Mouse (Mus musculus): ENCODE results near the gene Grm4. TPM values are rescaled to one million over a fixed set of nuclear protein-coding genes. Genes with fewer than 3 reads are reported as not detected.

Gene Grm4
- total RNA-seq, 1 experiment from 2014 or later = 0.05 TPM

DNA sequence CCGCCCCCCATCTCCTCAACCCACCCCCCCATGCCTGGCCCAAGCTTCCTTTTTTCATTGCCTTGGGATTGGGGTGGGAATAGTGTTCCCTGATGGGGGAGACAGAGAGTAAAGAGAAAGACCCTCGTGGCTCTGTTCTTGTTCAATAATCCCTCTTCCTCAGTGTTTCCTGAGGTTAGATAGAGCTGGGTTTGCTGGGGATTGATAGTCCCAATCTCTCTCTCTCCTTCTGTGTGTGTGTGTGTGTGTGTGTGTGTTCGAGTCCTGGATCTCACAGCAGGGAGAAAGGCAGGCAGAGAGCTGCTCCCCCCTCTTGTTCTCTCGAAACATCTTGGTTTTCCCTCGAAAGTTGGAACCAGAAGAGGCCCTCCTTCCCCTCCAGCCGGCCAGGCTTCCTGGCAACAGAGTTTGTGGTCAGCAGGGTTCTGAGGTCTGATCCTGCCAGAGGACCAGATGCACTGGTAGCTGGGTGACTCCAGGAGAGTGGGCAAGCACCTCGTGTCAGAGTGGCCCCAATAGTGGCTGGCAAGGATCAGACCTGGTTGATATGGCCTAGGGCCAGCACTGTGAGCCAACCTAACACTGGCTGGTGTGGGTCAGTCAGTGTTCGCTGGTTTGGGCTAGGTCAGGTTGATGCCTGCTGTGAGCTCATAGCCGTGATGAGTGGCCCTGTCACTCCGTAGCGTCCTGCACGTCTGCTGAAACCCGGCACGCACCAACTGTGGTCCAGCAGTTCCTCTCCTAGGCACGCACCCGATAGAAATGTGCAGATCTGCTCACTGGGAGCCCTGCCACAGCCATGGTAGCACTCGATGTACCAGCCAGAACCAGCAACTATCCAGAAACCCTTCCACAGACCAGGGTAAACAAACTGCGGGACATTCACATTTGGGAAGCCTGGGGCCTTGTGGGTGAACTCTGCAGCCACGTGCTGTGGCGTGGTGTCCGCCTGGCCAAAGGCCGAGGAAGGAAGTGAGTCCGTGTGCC is 31.3 kb upstream of the Grm4 start:
- ATAC-seq (replicated peaks; ENCODE audit: low read depth, poor library complexity, severe bottlenecking) = peak; percentile 24

DNA sequence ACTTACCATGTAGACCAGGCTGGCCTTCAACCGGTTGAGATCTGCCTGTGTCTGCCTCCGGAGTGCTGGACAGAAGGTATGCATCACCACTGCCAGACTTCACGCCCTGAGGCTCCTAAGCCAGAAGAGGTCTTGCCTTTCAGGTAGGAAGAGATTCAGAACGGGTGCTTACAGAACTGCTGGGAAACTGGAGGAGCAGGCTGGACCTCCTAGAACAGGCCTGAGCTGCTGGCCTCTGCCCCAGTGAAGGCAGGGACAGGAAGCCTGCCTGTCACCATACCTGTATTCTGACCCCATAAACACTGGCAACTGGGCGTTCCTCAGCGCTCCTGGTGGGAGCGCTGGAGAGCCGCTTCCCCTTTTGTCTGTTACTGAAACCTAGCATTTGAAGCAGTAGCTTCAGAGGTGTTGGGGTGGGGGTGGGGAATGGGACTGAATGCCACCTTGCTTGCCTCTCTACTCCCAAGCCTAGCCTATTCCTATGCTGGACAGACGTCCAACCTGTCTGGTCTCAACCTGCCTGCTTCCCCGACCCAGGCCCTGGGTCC is 30.3 kb upstream of the Grm4 start:
- no peak for ATAC-seq (replicated peaks; ENCODE audit: low read depth, poor library complexity, severe bottlenecking)

DNA sequence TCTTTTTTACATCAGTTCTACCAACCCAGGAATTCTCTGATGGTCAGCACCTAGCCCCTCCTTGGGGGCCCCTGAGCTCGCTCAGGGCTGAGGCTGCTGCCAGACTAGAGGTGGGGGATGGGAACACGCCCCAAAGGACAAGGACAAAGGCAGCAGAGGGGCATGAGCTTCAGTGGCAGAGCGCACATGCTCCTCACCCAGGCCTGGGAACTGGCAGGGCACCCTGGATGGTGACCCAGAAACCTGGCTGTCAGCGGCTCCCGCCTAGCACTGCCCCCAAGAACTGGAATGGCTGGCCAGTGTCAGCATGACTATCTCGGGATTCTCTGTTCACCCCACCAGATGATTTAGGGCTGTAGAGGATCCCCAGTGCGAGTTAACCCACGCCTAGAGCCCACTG is 28.0 kb upstream of the Grm4 start:
- ATAC-seq (replicated peaks; ENCODE audit: low read depth, poor library complexity, severe bottlenecking) = no peak

DNA sequence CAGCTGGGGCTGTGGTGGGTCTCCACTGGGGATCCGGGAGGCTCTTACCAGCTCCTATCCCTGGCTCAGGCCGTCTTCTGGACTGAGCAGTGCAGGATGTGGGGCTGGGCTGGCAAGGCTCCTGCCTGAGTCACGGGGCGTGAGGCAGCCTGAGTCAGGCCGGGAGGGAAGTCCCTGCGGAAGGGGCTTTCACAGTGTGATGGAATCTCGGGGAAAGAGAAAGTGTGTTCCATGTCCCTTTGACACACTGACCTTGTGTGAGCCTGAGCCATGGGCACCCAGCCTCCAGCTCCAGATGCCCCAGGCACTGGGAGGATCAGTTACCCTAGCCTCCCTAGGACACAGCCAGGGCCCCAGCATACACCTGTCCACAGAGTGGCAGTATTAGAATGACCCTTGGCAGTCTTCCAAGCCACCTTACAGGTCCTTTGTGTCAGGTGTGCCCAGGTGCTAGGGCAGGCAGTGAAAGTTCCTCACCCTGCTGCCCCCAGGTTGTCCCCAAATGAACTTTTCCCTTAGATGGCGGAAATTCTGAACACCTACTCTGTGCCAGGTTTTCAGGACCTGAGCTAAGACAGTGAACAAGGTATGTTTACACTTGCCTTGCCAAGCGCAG is 26.2 kb upstream of the Grm4 start:
- ATAC-seq (replicated peaks; ENCODE audit: low read depth, poor library complexity, severe bottlenecking) = peak; percentile 59; the same call in 1 of the 2 replicates

DNA sequence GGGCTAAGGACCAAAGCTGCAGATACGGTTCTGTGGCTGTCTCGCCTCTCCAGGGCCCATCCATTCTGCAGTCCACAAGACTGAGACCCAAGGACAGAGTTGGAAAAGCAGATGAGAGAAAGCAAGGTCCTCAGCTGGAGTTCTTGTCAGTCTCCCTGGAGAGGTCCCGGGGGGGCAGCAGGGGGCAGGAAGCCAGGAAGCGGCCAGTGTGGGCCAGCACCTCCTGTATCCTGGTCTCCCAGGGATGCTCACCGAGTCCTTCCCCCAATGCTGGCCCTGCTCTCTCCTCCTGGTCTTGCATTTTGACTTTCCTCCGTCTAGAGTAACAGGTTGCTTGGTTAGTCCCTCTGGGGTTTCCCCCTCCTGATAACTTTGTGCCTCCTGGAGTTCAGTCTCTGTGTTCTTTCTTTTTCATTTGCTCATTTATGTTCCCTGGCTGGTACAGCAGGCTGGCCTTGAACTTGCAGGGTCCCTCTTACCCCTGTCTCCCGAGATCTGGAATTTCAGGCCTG is 25.4 kb upstream of the Grm4 start:
- ATAC-seq (replicated peaks; ENCODE audit: low read depth, poor library complexity, severe bottlenecking) = no peak

DNA sequence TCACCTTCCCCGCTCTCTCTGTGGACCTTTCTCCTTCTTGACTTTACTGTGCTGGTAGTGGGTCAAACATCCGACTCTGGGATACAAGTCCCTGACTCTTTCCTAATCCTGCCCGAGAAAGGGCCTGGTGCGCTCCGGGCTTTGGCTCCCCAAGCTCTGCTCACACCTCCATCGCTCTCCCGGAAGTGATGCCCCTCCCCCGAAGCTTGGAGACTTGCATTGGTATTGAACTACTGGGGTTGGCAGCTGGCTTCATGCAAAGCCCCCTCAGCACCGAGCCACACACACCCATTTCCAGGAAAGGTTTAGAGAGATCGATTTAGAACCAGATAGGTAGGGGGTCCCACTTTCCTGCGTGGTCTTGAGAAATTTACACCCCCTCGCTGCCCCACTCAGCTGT is 24.8 kb upstream of the Grm4 start:
- no peak for ATAC-seq (replicated peaks; ENCODE audit: low read depth, poor library complexity, severe bottlenecking)

DNA sequence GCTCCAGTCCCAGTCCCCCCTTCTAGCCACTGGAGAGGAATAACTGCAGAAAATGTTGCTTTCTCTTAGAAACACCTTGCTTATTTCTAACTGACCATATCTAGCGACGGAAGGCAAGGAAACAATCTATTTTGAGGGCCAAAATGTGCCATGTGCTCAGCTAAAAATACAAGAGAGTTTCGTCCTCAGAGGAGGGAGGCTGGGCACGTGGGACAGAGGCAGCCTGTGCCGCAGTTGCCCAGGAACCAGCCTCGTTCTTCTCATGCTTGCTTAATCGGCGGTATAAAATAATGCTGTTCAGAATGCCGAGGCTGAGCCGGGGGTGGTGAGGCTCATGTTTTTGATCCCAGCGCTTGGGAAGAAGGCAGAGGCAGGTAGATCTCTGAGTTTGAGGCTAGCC is 23.3 kb upstream of the Grm4 start:
- no peak for ATAC-seq (replicated peaks; ENCODE audit: low read depth, poor library complexity, severe bottlenecking)

DNA sequence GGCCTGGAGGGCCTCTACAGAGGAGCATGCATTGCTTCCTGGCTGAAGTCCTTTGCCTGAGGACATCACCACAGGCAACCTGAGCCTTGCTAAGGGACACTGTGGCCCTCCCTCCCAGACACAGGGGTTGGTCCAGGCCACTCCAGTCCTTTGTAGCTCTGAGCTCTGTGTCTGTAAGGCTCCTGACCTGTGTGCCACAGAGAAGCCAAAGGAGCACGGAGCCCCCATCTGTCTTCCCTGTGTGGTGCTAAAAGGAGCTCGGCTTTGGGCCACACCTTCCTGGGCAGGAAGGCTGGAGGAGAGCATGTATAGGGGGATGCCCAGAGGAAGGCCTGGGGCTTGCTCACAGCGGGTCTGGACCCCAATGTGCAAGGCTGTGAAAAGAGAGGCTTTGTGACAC is 20.8 kb upstream of the Grm4 start:
- ATAC-seq (replicated peaks; ENCODE audit: low read depth, poor library complexity, severe bottlenecking) = no peak

DNA sequence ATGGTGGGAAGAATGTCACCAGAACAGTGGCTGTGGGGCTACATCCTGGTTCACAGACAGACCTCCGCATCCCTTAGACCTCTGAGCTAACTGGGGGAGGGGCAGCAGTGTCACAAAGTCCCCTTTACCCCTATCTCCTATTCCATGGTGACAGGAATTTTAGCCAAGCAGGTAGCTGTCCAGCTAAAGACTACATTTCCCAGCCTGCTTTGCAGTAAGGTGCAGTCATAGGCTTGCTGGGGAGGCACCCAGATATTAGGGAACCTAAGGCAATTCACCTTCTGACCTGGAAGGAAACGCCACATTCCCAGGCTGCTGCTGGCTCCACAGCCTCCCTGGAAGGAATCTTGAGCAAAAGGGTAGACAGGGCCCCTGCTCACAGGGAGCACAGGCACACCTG is 20.1 kb upstream of the Grm4 start:
- no peak for ATAC-seq (replicated peaks; ENCODE audit: low read depth, poor library complexity, severe bottlenecking)

DNA sequence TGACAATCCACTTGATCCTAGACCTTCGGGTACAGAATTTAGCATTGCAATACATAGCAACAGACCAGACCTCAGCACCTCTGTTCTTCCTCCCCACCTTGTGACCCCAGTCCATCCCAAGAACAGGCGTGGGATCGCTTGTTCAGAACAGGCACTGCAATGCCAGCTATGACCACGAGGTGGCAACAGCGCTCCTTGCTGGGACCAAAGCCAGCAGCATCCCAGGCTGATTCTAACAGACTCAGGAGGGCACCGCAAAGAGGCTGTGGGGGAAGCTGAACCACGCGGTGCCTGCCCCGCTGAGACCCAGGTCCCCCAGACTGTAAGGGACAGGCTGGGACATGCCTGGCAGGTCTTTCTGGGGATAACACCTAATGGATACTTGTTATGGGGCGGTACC is 13.5 kb upstream of the Grm4 start:
- ATAC-seq (replicated peaks; ENCODE audit: low read depth, poor library complexity, severe bottlenecking) = peak; percentile 96

DNA sequence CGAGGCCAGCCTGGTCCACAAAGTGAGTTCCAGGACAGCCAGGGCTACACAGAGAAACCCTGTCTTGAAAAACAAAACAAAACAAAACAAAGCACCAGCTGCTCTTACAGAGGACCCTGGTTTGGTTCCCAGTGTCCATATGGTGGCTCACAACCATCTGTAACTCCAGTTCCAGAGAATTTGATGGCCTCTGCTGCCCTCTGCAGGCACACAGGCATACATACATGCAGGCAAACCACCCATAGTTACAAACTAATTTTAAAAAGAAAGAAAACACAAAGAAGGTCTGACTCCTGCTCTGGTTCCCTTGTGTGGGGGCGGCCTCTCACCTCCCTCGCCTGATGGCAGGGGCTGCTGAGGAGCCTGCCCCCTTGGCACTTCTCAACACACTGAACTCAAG is 12.2 kb upstream of the Grm4 start:
- ATAC-seq (replicated peaks; ENCODE audit: low read depth, poor library complexity, severe bottlenecking) = no peak

DNA sequence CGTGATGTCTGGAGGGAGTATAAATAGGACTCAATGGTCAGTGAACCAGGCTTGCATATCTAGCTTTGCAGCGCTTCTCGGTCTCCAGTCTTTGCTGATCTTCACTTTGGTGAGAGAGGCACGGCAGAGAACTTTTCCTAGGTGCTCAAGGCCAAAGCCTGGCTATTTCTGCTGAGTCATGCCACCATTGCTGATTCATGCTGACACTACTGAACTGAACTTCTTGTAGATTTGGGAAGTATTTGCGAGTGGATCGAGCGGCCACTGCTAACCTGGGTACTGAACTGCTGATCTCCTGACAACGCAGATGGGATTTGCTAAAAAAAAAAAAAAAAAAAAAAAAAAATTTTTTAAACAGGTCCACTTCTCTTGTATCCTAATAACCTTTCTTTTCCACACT is 10.9 kb upstream of the Grm4 start:
- no peak for ATAC-seq (replicated peaks; ENCODE audit: low read depth, poor library complexity, severe bottlenecking)

DNA sequence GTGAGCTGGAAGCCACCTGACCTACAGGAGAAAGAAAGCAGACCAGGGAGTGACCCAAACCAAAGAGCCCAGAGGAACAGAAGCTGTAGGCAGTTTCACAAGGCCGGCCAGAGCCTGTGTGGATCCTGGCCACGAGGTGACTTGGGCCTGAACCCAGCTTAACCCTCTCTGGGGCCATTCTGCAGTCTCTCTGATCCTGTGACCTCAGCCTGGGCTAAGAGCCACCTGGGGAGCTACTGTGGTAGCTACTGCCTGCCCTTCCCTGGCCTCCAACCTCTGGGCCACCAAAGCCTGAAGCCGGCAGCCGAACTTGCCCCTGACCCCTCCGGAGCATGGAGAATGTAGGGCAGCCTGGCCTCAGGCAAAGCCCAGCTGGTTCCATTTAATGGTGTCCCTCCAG is 7.6 kb upstream of the Grm4 start:
- ATAC-seq (replicated peaks; ENCODE audit: low read depth, poor library complexity, severe bottlenecking) = no peak

DNA sequence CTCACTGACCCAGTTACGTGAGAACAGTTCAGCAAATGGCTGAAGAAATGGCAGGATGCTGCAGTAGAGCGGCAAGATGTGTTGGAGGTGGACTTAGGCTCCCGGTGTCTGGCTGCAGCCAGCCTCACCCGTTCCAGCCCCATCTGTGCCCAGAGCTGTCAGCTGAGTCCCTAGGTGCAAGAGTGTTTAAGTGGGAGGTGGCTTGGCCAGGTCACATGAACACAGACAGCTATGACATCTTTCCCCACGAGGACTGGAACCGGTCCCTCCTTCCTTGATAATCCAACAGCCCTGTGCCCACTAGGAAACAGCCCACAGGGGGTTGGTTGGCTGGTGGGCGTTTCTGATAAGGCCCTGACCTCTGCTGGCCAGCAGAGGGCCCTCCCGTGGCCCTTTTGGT is 6.8 kb upstream of the Grm4 start:
- no peak for ATAC-seq (replicated peaks; ENCODE audit: low read depth, poor library complexity, severe bottlenecking)

DNA sequence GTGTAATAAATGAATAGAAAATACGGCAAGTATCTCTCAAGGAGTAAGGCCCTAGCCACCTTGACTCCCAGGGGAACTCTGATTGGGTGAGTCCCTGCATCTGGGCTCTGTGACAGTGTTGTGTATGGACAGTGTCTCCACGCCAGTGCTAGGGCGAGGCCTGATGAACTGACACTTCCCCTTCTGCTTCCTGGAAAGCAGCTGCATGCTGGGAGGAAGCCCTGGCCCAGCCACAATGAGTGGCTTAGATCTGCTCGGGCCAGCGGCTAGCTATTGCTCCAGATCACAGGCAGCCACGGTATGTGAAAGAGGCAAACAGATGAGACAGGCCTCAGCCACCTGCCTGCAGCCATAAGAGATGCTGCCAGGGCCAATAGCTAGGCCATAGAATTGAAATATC is 6.0 kb upstream of the Grm4 start:
- peak; percentile 81 for ATAC-seq (replicated peaks; ENCODE audit: low read depth, poor library complexity, severe bottlenecking)

DNA sequence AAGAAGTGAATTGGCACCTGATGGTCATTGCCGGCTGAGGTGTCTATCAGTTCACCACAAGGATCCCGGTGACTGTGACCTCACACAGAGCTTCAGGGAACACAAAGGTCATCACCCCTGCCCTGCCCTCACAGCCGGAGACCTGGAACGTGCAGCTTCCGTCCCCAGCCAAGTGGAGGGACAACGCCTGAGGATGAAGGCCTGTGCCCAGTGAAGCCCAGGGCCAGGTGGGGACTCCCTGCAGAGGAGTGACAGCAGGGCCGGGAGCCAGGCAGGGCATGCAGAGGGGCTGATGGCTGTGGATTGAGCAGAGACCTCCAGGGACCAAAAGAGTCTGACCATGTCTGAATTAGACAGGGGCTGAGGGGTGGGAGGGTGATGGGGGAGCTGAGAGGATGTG is 1.9 kb upstream of the Grm4 start:
- no peak for ATAC-seq (replicated peaks; ENCODE audit: low read depth, poor library complexity, severe bottlenecking)

DNA sequence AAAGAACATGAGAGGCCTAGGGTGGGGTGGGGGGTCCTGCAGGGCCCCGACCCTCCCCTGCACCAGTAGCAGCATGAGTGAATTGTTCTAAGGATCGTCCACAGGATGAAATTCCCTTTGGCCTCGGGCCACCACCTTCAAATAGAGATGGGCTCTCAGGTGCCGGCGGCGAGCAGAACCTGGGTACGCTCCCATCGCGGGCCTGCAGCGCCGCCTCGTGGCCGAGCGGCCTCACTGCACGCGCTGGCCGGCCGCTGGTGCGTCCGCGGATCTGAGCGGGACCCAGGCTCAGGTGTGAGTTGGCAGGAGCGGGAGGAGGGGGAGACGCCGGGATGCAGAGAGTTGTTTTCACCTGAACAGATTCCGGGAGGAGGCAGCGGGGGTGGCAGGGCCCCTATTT is 646 bp downstream of the Grm4 start:
- peak; percentile 70 for ATAC-seq (replicated peaks; ENCODE audit: low read depth, poor library complexity, severe bottlenecking)

DNA sequence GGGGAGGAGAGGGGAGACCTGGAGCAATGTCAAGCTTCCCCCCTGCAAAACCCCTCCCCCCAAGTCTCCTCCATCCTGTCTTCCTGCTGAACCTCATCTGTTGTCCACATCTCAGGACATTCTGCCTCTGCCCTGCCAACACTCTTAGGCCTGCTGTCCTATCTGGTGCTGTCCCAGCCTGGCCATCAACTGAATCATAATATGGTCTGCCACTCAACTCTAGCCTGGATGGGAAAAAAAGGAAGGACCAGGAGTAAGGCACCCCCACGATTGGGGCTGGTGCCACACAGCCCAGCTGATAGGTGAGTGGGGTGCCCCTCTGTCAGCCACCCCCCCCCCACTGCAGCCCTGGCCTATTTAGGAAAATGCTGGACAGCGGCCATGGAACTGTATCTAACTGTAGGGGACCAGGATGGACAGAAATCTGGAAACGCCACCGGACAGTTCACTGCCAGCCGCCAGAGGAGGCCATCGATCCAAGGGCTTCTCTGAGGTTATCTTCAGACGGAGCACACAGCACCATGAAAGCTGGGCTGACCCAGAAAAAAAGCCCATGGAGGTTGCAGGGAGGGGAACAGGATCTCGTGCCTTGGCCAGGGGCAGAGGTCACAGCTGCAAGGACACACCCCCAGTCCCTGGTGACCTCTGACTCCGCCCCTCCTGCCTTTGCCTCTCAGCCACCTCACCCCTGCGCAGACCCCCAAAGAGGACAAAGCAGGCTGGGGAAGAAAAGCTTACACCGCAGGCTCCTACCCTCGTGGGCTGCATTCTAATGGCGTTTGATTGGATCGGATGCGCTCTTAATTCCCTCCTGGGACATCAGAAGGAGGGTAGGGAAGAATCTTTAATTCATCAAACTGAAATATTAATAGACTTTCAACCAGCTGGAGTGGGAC is 2.3 kb downstream of the Grm4 start:
- ATAC-seq (replicated peaks; ENCODE audit: low read depth, poor library complexity, severe bottlenecking) = no peak

DNA sequence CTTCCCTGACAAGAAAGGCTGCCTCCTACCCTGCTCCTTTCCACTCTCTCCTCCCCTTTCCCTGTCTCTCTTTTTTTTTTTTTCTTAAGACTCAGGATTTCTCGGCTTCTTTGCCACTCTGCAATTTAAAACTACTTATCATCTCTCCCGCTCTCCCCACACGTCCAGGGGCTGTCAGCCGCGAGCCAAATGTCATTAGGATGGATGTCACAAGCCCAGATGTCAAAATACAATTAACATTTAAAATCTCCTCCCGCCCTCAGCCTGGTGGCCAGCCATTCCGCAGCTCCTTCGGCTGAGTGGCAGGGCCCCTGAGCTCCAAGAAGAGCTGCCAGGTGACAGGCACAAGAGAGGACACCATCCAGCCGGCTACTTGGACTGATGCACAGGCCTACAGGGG is 2.9 kb downstream of the Grm4 start:
- no peak for ATAC-seq (replicated peaks; ENCODE audit: low read depth, poor library complexity, severe bottlenecking)

Data from common myeloid progenitor, adult 5-6 weeks (primary cell).